Mouse (Mus musculus) thymus, postnatal 36 days (tissue): Measurements from ENCODE around the gene Magea8.
"Not testable (repeated sequence)": the region's sequence is repeated elsewhere in the genome, so short reads cannot be mapped to it uniquely, and the experiment has no call there.

Source experiments
- DNase-seq, 2 experiments: peaks; one replicate each; pipeline ENCODE4 v3.0.0; 2022; ENCODE audit warnings: mixed read lengths in 2 of 2

Gene Magea8

DNA sequence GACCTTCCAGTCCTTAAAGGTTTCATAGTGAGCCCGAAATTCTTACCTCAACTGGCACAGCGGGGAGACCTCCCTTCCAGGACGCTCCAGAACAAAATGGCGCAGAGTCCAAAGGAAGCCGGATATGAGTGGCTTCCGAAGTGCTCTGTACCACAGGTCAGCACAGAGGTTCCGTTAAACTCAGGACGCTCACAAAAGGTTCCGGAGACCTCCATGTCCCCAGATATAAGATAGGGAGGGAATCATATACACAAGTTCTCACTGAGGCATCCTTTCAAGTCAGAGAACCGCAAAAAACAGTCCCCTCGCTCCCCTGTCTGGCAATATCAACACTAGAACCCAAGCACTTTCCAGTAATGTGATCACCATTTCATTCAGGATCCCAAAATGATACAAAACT, at the start of gene Magea8:
Gene Magea8 (minus strand): TSS at position 101 of the 400 bp plus-strand sequence.
- DNase-seq, result not testable (repeated sequence)

DNA sequence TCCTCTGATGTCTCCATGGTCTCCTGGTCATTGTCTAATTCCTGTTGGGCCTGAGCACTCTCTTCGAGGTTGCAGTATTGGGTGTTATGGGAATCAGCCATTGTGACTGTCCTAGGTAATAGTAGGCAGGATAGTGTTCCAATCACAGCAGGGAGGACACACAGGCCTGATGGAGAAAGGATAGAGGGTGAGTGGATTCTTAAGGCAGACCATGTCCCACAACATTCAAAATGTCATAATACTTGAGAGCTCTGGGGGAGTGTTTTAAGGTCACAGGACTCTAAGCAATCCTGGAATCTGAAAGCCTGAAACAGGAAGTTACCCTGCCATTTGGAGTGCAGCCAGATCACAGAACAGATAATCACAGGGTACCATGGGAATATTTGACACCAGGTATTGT, 46.2 kb downstream of the Magea8 start, which contains the start of gene Magea3:
Gene Magea3 (minus strand): TSS at position 101 of the 400 bp plus-strand sequence.
- not testable (repeated sequence) for DNase-seq

DNA sequence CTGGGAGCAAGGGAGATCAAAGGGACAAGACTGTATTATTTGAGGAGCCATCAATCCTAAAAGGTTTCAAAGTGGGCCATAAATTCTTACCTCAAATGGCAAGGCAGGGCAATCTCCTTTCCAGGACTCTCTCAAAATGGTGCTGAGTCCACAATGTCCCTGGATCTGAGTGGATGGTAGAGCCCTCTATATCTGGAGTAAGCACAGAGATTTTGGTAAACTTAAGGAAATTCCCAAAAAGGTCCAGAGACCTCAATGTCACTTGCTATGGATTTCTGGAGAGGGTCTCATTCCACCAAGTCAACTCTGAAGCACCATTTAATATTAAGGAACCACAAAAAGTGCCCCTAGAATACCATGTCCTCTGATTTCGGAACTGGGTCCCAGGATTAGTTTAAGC, 59.8 kb downstream of the Magea8 start, which contains the start of gene Magea6:
Gene Magea6 (minus strand): TSS at position 101 of the 400 bp plus-strand sequence.
- not testable (repeated sequence) for DNase-seq
